Mouse (Mus musculus): ENCODE data around the gene Stx16. TPM values are rescaled to one million over a fixed set of nuclear protein-coding genes. Genes with fewer than 3 reads are reported as not detected.

Gene Stx16
- polyA plus RNA-seq, 1 experiment from 2014 or later: 7.8 TPM

- DNase-seq (ENCODE audit: low spot score): no peak
- H3K27ac ChIP-seq (replicated peaks): no peak overlapping the region
- H3K9me3 ChIP-seq (replicated peaks): peaks cover 6% of the 10 kb centered on the region
- no peaks in the 10 kb centered on the region for H3K27me3 ChIP-seq (ENCODE audit: low read depth, poor library complexity, severe bottlenecking)
- no peaks in the 10 kb centered on the region for H3K4me1 ChIP-seq
- H3K4me3 ChIP-seq: no peak overlapping the region
- 91% methylated on average over 11 of the region's 11 CpGs for WGBS
- H3K36me3 ChIP-seq: peaks cover 85% of the 10 kb centered on the region
Measured at GRCm38 (mm10) chr2:174119259-174119658, 43.2 kb downstream of the Stx16 start.

- no peak overlapping the region for H3K4me3 ChIP-seq
- DNase-seq (ENCODE audit: low spot score): no peak
- WGBS: 93% methylated on average over 19 of the region's 19 CpGs
- no peaks in the 10 kb centered on the region for H3K27me3 ChIP-seq (ENCODE audit: low read depth, poor library complexity, severe bottlenecking)
- H3K36me3 ChIP-seq: peaks cover 82% of the 10 kb centered on the region
- peaks cover 18% of the 10 kb centered on the region for H3K9me3 ChIP-seq (replicated peaks)
- no peaks in the 10 kb centered on the region for H3K4me1 ChIP-seq
- H3K27ac ChIP-seq (replicated peaks): no peak overlapping the region
Measured at GRCm38 (mm10) chr2:174120631-174121030, 44.5 kb downstream of the Stx16 start.

- H3K4me3 ChIP-seq: no peak overlapping the region
- DNase-seq (ENCODE audit: low spot score): no peak
- WGBS: 79% methylated on average over 12 of the region's 12 CpGs
- H3K27ac ChIP-seq (replicated peaks): no peak overlapping the region; the same call in 1 of the 2 replicates
- H3K36me3 ChIP-seq: peaks cover 75% of the 10 kb centered on the region
- peaks cover 3% of the 10 kb centered on the region for H3K4me1 ChIP-seq
- H3K27me3 ChIP-seq (ENCODE audit: low read depth, poor library complexity, severe bottlenecking): no peaks in the 10 kb centered on the region
- H3K9me3 ChIP-seq (replicated peaks): peaks cover 18% of the 10 kb centered on the region
Measured at GRCm38 (mm10) chr2:174121411-174121947, 45.4 kb downstream of the Stx16 start.

GRCm38 (mm10) chr2:174122331-174122730 lies 46.2 kb downstream of the Stx16 start:
- Histone ChIP-seq H3K4me3 (no peak overlapping the region), H3K27me3 (ENCODE audit: low read depth, poor library complexity, severe bottlenecking) (no peaks in the 10 kb centered on the region), H3K9me3 (replicated peaks) (peaks cover 18% of the 10 kb centered on the region), H3K36me3 (peaks cover 68% of the 10 kb centered on the region), H3K4me1 (peaks cover 12% of the 10 kb centered on the region), H3K27ac (replicated peaks) (no peak overlapping the region; the same call in 1 of the 2 replicates)
- 89% methylated on average over 2 of the region's 2 CpGs for WGBS
- DNase-seq (ENCODE audit: low spot score): no peak

- no peaks in the 10 kb centered on the region for H3K27me3 ChIP-seq (ENCODE audit: low read depth, poor library complexity, severe bottlenecking)
- 72% methylated on average over 3 of the region's 3 CpGs for WGBS
Measured at GRCm38 (mm10) chr2:174123731-174124130, 47.6 kb downstream of the Stx16 start.

GRCm38 (mm10) chr2:174126522-174127375 lies 50.6 kb downstream of the Stx16 start:
- DNase-seq (ENCODE audit: low spot score): peak; percentile 68
- H3K4me3 ChIP-seq: peak overlapping the region; percentile 42
- peaks cover 18% of the 10 kb centered on the region for H3K9me3 ChIP-seq (replicated peaks)
- peaks cover 17% of the 10 kb centered on the region for H3K4me1 ChIP-seq
- no peaks in the 10 kb centered on the region for H3K27me3 ChIP-seq (ENCODE audit: low read depth, poor library complexity, severe bottlenecking)
- peaks cover 36% of the 10 kb centered on the region for H3K36me3 ChIP-seq
- 6% methylated on average over 21 of the region's 21 CpGs for WGBS
- H3K27ac ChIP-seq (replicated peaks): peak overlapping the region; percentile 83

More at GRCm38 (mm10) chr2:174123731-174124130, 47.6 kb downstream of the Stx16 start:
- peak; percentile 6 for DNase-seq (ENCODE audit: low spot score)
- H3K4me3 ChIP-seq: no peak overlapping the region
- peaks cover 17% of the 10 kb centered on the region for H3K4me1 ChIP-seq
- peaks cover 18% of the 10 kb centered on the region for H3K9me3 ChIP-seq (replicated peaks)
- H3K36me3 ChIP-seq: peaks cover 66% of the 10 kb centered on the region
- H3K27ac ChIP-seq (replicated peaks): no peak overlapping the region

- peaks cover 17% of the 10 kb centered on the region for H3K4me1 ChIP-seq
- DNase-seq (ENCODE audit: low spot score): no peak
- peaks cover 18% of the 10 kb centered on the region for H3K9me3 ChIP-seq (replicated peaks)
- WGBS: 21% methylated on average over 6 of the region's 6 CpGs
- peaks cover 30% of the 10 kb centered on the region for H3K36me3 ChIP-seq
- H3K27me3 ChIP-seq (ENCODE audit: low read depth, poor library complexity, severe bottlenecking): no peaks in the 10 kb centered on the region
- peak overlapping the region; percentile 42 for H3K4me3 ChIP-seq
- peak overlapping the region; percentile 83 for H3K27ac ChIP-seq (replicated peaks)
Measured at GRCm38 (mm10) chr2:174127376-174127713, 51.2 kb downstream of the Stx16 start.

GRCm38 (mm10) chr2:174128926-174129325 lies 52.8 kb downstream of the Stx16 start:
- Histone ChIP-seq H3K27me3 (ENCODE audit: low read depth, poor library complexity, severe bottlenecking) (no peaks in the 10 kb centered on the region), H3K4me1 (peaks cover 17% of the 10 kb centered on the region), H3K9me3 (replicated peaks) (peaks cover 15% of the 10 kb centered on the region), H3K4me3 (no peak overlapping the region), H3K27ac (replicated peaks) (no peak overlapping the region), H3K36me3 (peaks cover 14% of the 10 kb centered on the region)
- 94% methylated on average over 6 of the region's 6 CpGs for WGBS
- DNase-seq (ENCODE audit: low spot score): no peak

- Histone ChIP-seq H3K4me3 (no peak overlapping the region), H3K27ac (replicated peaks) (no peak overlapping the region), H3K27me3 (ENCODE audit: low read depth, poor library complexity, severe bottlenecking) (no peaks in the 10 kb centered on the region), H3K9me3 (replicated peaks) (no peaks in the 10 kb centered on the region), H3K4me1 (peaks cover 17% of the 10 kb centered on the region), H3K36me3 (no peaks in the 10 kb centered on the region)
- no peak for DNase-seq (ENCODE audit: low spot score)
- 91% methylated on average over 8 of the region's 8 CpGs for WGBS
Measured at GRCm38 (mm10) chr2:174130468-174131097, 54.5 kb downstream of the Stx16 start.

- WGBS: 85% methylated on average over 8 of the region's 8 CpGs
Measured at GRCm38 (mm10) chr2:174132413-174132969, 56.4 kb downstream of the Stx16 start.

More at GRCm38 (mm10) chr2:174132413-174132969, 56.4 kb downstream of the Stx16 start:
- H3K27me3 ChIP-seq (ENCODE audit: low read depth, poor library complexity, severe bottlenecking): no peaks in the 10 kb centered on the region
- H3K9me3 ChIP-seq (replicated peaks): no peaks in the 10 kb centered on the region
- DNase-seq (ENCODE audit: low spot score): no peak
- H3K4me1 ChIP-seq: peaks cover 7% of the 10 kb centered on the region
- no peak overlapping the region for H3K4me3 ChIP-seq
- H3K36me3 ChIP-seq: no peaks in the 10 kb centered on the region
- no peak overlapping the region for H3K27ac ChIP-seq (replicated peaks)
